Mouse (Mus musculus) cortical plate, adult 2 months (tissue): ENCODE data around the gene Olfr727. TPM values are rescaled to one million over a fixed set of nuclear protein-coding genes. Genes with fewer than 3 reads are reported as not detected.

Experiments used
- H3K27ac ChIP-seq: fragments of 200-500 bp; 2 replicates; pipeline ENCODE4 v1.5.1; 2012; ENCODE audit warnings: low read length, control low read depth, inconsistent platforms; ENCODE audit not compliant: insufficient read depth
- H3K4me1 ChIP-seq: fragments of 200-500 bp; 2 replicates; pipeline ENCODE4 v1.6.1; 2011; ENCODE audit warnings: low read length; ENCODE audit not compliant: control insufficient read depth, insufficient read depth
- H3K4me3 ChIP-seq: fragments of 200-500 bp; 2 replicates; pipeline ENCODE4 v1.5.1; 2011; ENCODE audit warnings: mild to moderate bottlenecking, low read length, control low read depth; ENCODE audit not compliant: insufficient read depth
- CTCF ChIP-seq: fragments of 200-500 bp; IDR thresholded peaks from 2 replicates; pipeline ENCODE4 v1.5.1; 2011; ENCODE audit warnings: mild to moderate bottlenecking, control low read depth, low read length; ENCODE audit not compliant: insufficient read depth; ENCODE audit errors: extremely low read depth
- POLR2A ChIP-seq: fragments of 200-500 bp; IDR thresholded peaks from 2 replicates; pipeline ENCODE4 v1.6.1; 2011; ENCODE audit warnings: mild to moderate bottlenecking, low read length, control low read depth; ENCODE audit not compliant: insufficient read depth; ENCODE audit errors: extremely low read depth
- polyA plus RNA-seq: library from polyadenylated mRNA; depleted of rRNA; stranded (reverse); fragments of >200 nt; gene quantifications from 2 replicates; pipeline ENCODE4 v1.2.3, GENCODE M21; 2012; rRNA removed

The Olfr727 gene
- polyA plus RNA-seq: not detected in 2 replicates

DNA sequence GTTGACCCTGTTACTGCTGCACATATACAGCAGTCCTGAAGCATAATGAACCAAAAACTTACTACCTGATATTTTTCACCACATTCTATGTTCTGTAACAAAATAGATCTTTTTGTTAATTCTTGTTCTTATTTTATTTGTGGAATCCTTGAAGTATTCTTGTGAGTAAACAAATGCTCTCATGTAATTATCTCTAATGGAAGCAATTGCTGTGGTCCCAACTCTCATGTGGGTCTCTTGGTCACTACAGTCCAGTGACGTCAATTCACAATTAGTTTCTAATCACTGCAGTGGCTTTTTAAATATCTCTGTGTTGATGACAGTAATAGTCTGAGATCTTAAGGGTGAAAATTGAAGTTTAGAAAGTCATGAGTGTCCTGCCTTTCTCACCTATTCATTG is at the start of gene Olfr727:
Gene Olfr727, plus strand, starts transcription at position 301 of the 400 bp plus-strand sequence.
- TF ChIP-seq POLR2A (no peak), CTCF (no peak)
- no peak within 1 kb of the TSS for H3K27ac ChIP-seq
- no peak within 1 kb of the TSS for H3K4me3 ChIP-seq
- no peaks in the 10 kb centered on the region for H3K4me1 ChIP-seq

DNA sequence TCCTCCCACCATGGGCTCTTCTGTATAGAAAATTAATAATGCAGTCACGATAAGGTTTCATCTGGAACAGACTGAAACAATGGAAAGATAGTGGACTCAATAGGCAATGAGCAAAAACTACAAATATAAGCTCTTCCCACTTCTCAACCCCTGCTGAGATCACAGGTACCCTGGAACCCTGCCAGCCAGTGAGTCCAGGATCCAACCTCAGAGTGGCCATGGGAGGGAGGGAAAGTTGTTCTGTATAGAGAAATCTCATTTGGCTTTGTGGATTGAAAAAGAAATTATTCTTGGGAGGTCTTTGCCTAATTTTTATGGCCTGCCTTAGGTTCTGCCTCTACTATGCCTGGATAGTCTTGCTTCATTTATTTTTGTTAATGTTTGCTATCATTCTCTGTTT is 32.1 kb upstream of the Olfr727 start, which contains the start of gene Olfr726:
Gene Olfr726, minus strand, starts transcription at position 101 of the 400 bp plus-strand sequence.
- Histone ChIP-seq H3K27ac (no peak within 1 kb of the TSS), H3K4me3 (no peak within 1 kb of the TSS), H3K4me1 (no peaks in the 10 kb centered on the region)
- TF ChIP-seq CTCF (no peak), POLR2A (no peak)

DNA sequence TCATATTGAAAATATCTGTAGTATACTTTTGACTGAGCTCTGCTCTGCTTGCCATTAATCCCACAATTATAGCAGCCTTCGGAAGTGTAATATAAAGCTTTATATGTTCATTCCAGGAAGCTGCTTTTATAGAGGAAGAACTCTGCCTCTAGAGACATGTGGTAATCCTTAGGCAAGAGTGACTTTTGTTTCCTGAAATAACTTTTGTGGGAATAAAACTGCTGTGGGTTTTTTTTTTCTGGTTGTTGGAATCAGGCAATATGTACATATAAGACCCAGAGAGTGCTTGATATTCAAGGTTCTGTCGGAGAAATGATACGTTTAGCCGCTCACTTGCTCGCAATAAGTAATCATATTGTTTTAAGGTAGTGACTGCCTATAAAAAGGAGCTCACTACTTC is 19.6 kb downstream of the Olfr727 start, which contains the start of gene Olfr728:
Gene Olfr728, minus strand, starts transcription at position 101 of the 400 bp plus-strand sequence.
- H3K4me3 ChIP-seq: no peak within 1 kb of the TSS
- no peaks in the 10 kb centered on the region for H3K4me1 ChIP-seq
- TF ChIP-seq POLR2A: no peak
- TF ChIP-seq CTCF: no peak
- no peak within 1 kb of the TSS for H3K27ac ChIP-seq

DNA sequence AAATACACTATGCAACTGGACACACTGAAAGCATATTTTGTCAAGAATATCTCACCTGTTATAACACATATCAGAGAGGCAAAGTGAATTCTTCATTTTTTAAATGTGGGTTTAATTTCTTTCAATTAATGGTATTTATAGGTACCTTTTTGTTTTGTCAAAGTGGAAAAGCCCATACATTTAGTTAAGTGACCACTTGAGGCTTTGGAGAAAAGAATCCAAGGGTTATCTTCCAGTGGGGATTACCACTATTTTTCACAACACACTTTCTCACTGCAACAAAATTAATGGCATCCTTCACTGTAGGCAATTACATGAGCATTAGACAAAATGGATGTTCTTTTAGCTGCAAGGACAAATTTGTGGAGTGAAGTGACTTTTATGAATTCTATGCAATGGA is 29.8 kb downstream of the Olfr727 start, which contains the start of gene Olfr729:
Gene Olfr729, minus strand, starts transcription at position 101 of the 400 bp plus-strand sequence.
- TF ChIP-seq CTCF (no peak), POLR2A (no peak)
- H3K4me1 ChIP-seq: no peaks in the 10 kb centered on the region
- no peak within 1 kb of the TSS for H3K27ac ChIP-seq
- H3K4me3 ChIP-seq: no peak within 1 kb of the TSS

Other genes starting within 250 kb of the Olfr727 start
- gene Olfr722, start 221.2 kb upstream of the Olfr727 start, polyA plus RNA-seq: not detected in 2 replicates
- gene Olfr723, start 191.4 kb upstream of the Olfr727 start, polyA plus RNA-seq: not detected in 2 replicates
- not detected in 2 replicates for gene Olfr724, start 159.9 kb upstream of the Olfr727 start, polyA plus RNA-seq
- gene Olfr725, start 82.8 kb upstream of the Olfr727 start, polyA plus RNA-seq: not detected in 2 replicates
- gene Olfr726, start 32.2 kb upstream of the Olfr727 start, polyA plus RNA-seq: not detected in 2 replicates
- gene Olfr728, start 19.5 kb downstream of the Olfr727 start, polyA plus RNA-seq: not detected in 2 replicates
- gene Olfr729, start 29.7 kb downstream of the Olfr727 start, polyA plus RNA-seq: not detected in 2 replicates
- not detected in 2 replicates for gene Olfr730, start 65.0 kb downstream of the Olfr727 start, polyA plus RNA-seq
- not detected in 2 replicates for gene Olfr731, start 118.7 kb downstream of the Olfr727 start, polyA plus RNA-seq
- not detected in 2 replicates for gene Olfr732, start 161.0 kb downstream of the Olfr727 start, polyA plus RNA-seq
- gene Olfr733, start 178.3 kb downstream of the Olfr727 start, polyA plus RNA-seq: not detected in 2 replicates
- gene Olfr734, start 203.6 kb downstream of the Olfr727 start, polyA plus RNA-seq: not detected in 2 replicates
- gene Olfr735, start 225.7 kb downstream of the Olfr727 start, polyA plus RNA-seq: not detected in 2 replicates
- gene Tlr11, start 234.7 kb downstream of the Olfr727 start, polyA plus RNA-seq: not detected in 2 replicates